Mouse (Mus musculus) stomach, embryonic 15.5 days (tissue): ENCODE measurements around the gene Frmd4b. TPM values are rescaled to one million over a fixed set of nuclear protein-coding genes. Genes with fewer than 3 reads are reported as not detected.
"Not testable (repeated sequence)": the region's sequence is repeated elsewhere in the genome, so short reads cannot be mapped to it uniquely, and the experiment has no call there.

Source experiments
- ATAC-seq: fragments of 200-750 bp; cut with Nextera tagmentation; 2 replicates; pipeline ENCODE4 v1.8.0; 2017; ENCODE audit warnings: low read depth, moderate number of reproducible peaks, moderate TSS enrichment; ENCODE audit not compliant: insufficient read depth, low FRiP score
- H3K27ac ChIP-seq: fragments of 300-500 bp; sonication (generic); 2 replicates; pipeline ENCODE4 v1.5.1; 2015; ENCODE audit warnings: mild to moderate bottlenecking, inconsistent platforms
- H3K27me3 ChIP-seq: fragments of 300-500 bp; sonication (generic); replicated peaks from 2 replicates; pipeline ENCODE4 v1.6.1; 2015; ENCODE audit warnings: inconsistent platforms
- H3K36me3 ChIP-seq: fragments of 300-500 bp; sonication (generic); 2 replicates; pipeline ENCODE4 v1.6.1; 2015; ENCODE audit warnings: inconsistent platforms
- H3K4me1 ChIP-seq: fragments of 300-500 bp; sonication (generic); 2 replicates; pipeline ENCODE4 v1.6.1; 2015; ENCODE audit warnings: inconsistent platforms
- H3K4me2 ChIP-seq: fragments of 300-500 bp; sonication (generic); 2 replicates; pipeline ENCODE4 v1.6.1; 2015; ENCODE audit warnings: mild to moderate bottlenecking, inconsistent platforms
- H3K4me3 ChIP-seq: fragments of 300-500 bp; sonication (generic); replicated peaks from 2 replicates; pipeline ENCODE4 v1.5.1; 2015; ENCODE audit warnings: inconsistent platforms
- H3K9ac ChIP-seq: fragments of 300-500 bp; sonication (generic); 2 replicates; pipeline ENCODE4 v1.6.1; 2015; ENCODE audit warnings: inconsistent platforms
- H3K9me3 ChIP-seq: fragments of 300-500 bp; sonication (generic); 2 replicates; pipeline ENCODE4 v1.6.1; 2016; ENCODE audit warnings: inconsistent platforms
- WGBS: fragments of 180-500 bp; shearing (Covaris S2); methylation state at CpG from one replicate; pipeline ENCODE4 v1.1.7; 2015; 5-methylcytosine and 5-hydroxymethylcytosine counted together
- polyA plus RNA-seq: library from polyadenylated mRNA; unstranded; fragments of >200 nt; fragmentation: Nextera tagmentation; extraction: Ambion mirVana; gene quantifications from 2 replicates; pipeline ENCODE4 v1.2.1, GENCODE M21; 2015

Frmd4b gene
- polyA plus RNA-seq, 1 experiment from 2014 or later = 14.6 TPM

- ATAC-seq = no peak
- Histone ChIP-seq H3K27me3 (no peaks in the 10 kb centered on the region), H3K9ac (no peak overlapping the region), H3K4me1 (peaks cover 11% of the 10 kb centered on the region), H3K4me3 (no peak overlapping the region), H3K27ac (no peak overlapping the region), H3K9me3 (no peaks in the 10 kb centered on the region), H3K4me2 (no peak overlapping the region), H3K36me3 (no peaks in the 10 kb centered on the region)
- WGBS = 47% methylated on average over 4 of the region's 4 CpGs
These were observed 341.6 kb downstream of the Frmd4b start for GRCm38 (mm10) chr6:97275760-97276159.

- H3K9ac ChIP-seq = no peak overlapping the region
- whole genome bisulfite sequencing = 74% methylated on average over 3 of the region's 3 CpGs
- H3K27me3 ChIP-seq = no peaks in the 10 kb centered on the region
- no peaks in the 10 kb centered on the region for H3K9me3 ChIP-seq
- no peaks in the 10 kb centered on the region for H3K36me3 ChIP-seq
- H3K4me1 ChIP-seq = peaks cover 5% of the 10 kb centered on the region; the same call in 1 of the 2 replicates
- no peak for ATAC-seq
- H3K27ac ChIP-seq = no peak overlapping the region
- H3K4me2 ChIP-seq = no peak overlapping the region
- H3K4me3 ChIP-seq = no peak overlapping the region
These were observed 343.6 kb downstream of the Frmd4b start for GRCm38 (mm10) chr6:97273777-97274176.

GRCm38 (mm10) chr6:97273058-97273710, 344.2 kb downstream of the Frmd4b start:
- ATAC-seq = no peak

GRCm38 (mm10) chr6:97272349-97272748, 345.0 kb downstream of the Frmd4b start:
- Histone ChIP-seq H3K27me3 (no peaks in the 10 kb centered on the region), H3K4me2 (no peak overlapping the region), H3K9me3 (no peaks in the 10 kb centered on the region), H3K4me1 (no peaks in the 10 kb centered on the region), H3K9ac (no peak overlapping the region), H3K36me3 (no peaks in the 10 kb centered on the region), H3K4me3 (no peak overlapping the region), H3K27ac (no peak overlapping the region)
- 74% methylated on average over 2 of the region's 2 CpGs for WGBS
- ATAC-seq = no peak

More at GRCm38 (mm10) chr6:97273058-97273710, 344.2 kb downstream of the Frmd4b start:
- H3K9ac ChIP-seq = no peak overlapping the region
- peaks cover 2% of the 10 kb centered on the region; the same call in 1 of the 2 replicates for H3K4me1 ChIP-seq
- no peaks in the 10 kb centered on the region for H3K27me3 ChIP-seq
- H3K4me2 ChIP-seq = no peak overlapping the region
- H3K4me3 ChIP-seq = no peak overlapping the region
- 60% methylated on average over 16 of the region's 16 CpGs for WGBS
- H3K27ac ChIP-seq = no peak overlapping the region
- no peaks in the 10 kb centered on the region for H3K36me3 ChIP-seq
- no peaks in the 10 kb centered on the region for H3K9me3 ChIP-seq

GRCm38 (mm10) chr6:97269596-97269995, 347.7 kb downstream of the Frmd4b start:
- Histone ChIP-seq H3K27me3 (no peaks in the 10 kb centered on the region), H3K4me1 (no peaks in the 10 kb centered on the region), H3K9ac (no peak overlapping the region), H3K4me3 (no peak overlapping the region), H3K36me3 (no peaks in the 10 kb centered on the region), H3K27ac (no peak overlapping the region), H3K4me2 (no peak overlapping the region), H3K9me3 (no peaks in the 10 kb centered on the region)
- ATAC-seq = no peak
- WGBS = 75% methylated on average over 11 of the region's 11 CpGs

- no peak overlapping the region for H3K4me2 ChIP-seq
- H3K4me1 ChIP-seq = no peaks in the 10 kb centered on the region
- H3K27me3 ChIP-seq = no peaks in the 10 kb centered on the region
- ATAC-seq = no peak
- H3K36me3 ChIP-seq = no peaks in the 10 kb centered on the region
- H3K27ac ChIP-seq = no peak overlapping the region
- no peak overlapping the region for H3K9ac ChIP-seq
- no peak overlapping the region for H3K4me3 ChIP-seq
- H3K9me3 ChIP-seq = no peaks in the 10 kb centered on the region
- WGBS = 75% methylated on average over 2 of the region's 2 CpGs
These were observed 350.2 kb downstream of the Frmd4b start for GRCm38 (mm10) chr6:97267132-97267531.

GRCm38 (mm10) chr6:97266661-97267060, 350.7 kb downstream of the Frmd4b start:
- Histone ChIP-seq H3K9me3 (no peaks in the 10 kb centered on the region), H3K4me2 (no peak overlapping the region), H3K4me1 (no peaks in the 10 kb centered on the region), H3K9ac (no peak overlapping the region), H3K27ac (no peak overlapping the region), H3K27me3 (no peaks in the 10 kb centered on the region), H3K36me3 (no peaks in the 10 kb centered on the region), H3K4me3 (no peak overlapping the region)
- 61% methylated on average over 4 of the region's 4 CpGs for WGBS
- ATAC-seq = no peak

- no peak for ATAC-seq
- no peaks in the 10 kb centered on the region for H3K9me3 ChIP-seq
- no peak overlapping the region for H3K9ac ChIP-seq
- H3K4me2 ChIP-seq = no peak overlapping the region
- WGBS = 66% methylated on average over 3 of the region's 3 CpGs
- no peak overlapping the region for H3K27ac ChIP-seq
- no peaks in the 10 kb centered on the region for H3K4me1 ChIP-seq
- H3K27me3 ChIP-seq = no peaks in the 10 kb centered on the region
- no peak overlapping the region for H3K4me3 ChIP-seq
- no peaks in the 10 kb centered on the region for H3K36me3 ChIP-seq
These were observed 351.6 kb downstream of the Frmd4b start for GRCm38 (mm10) chr6:97265705-97266104.

- Histone ChIP-seq H3K9me3 (no peaks in the 10 kb centered on the region), H3K4me2 (no peak overlapping the region), H3K36me3 (no peaks in the 10 kb centered on the region), H3K4me3 (no peak overlapping the region), H3K9ac (no peak overlapping the region), H3K27me3 (no peaks in the 10 kb centered on the region), H3K27ac (no peak overlapping the region), H3K4me1 (no peaks in the 10 kb centered on the region)
- 63% methylated on average over 8 of the region's 8 CpGs for WGBS
- no peak for ATAC-seq
These were observed 352.1 kb downstream of the Frmd4b start for GRCm38 (mm10) chr6:97265240-97265639.

- not testable (repeated sequence) for H3K36me3 ChIP-seq, H3K4me3 ChIP-seq, ATAC-seq, H3K27ac ChIP-seq, H3K9ac ChIP-seq, H3K9me3 ChIP-seq, H3K4me2 ChIP-seq, H3K27me3 ChIP-seq, H3K4me1 ChIP-seq
These were observed 353.6 kb downstream of the Frmd4b start for GRCm38 (mm10) chr6:97263750-97264149.

- H3K9me3 ChIP-seq = no peaks in the 10 kb centered on the region
- H3K4me1 ChIP-seq = no peaks in the 10 kb centered on the region
- H3K4me2 ChIP-seq = no peak overlapping the region
- no peaks in the 10 kb centered on the region for H3K27me3 ChIP-seq
- H3K4me3 ChIP-seq = no peak overlapping the region
- no peak overlapping the region for H3K27ac ChIP-seq
- 66% methylated on average over 4 of the region's 4 CpGs for WGBS
- H3K36me3 ChIP-seq = no peaks in the 10 kb centered on the region
- no peak overlapping the region for H3K9ac ChIP-seq
- ATAC-seq = no peak
These were observed 355.1 kb downstream of the Frmd4b start for GRCm38 (mm10) chr6:97262229-97262628.

- H3K4me2 ChIP-seq, H3K9me3 ChIP-seq, H3K9ac ChIP-seq, H3K4me3 ChIP-seq, H3K27me3 ChIP-seq, H3K36me3 ChIP-seq, H3K4me1 ChIP-seq, ATAC-seq, H3K27ac ChIP-seq: not testable (repeated sequence)
- WGBS = 84% methylated on average over 2 of the region's 2 CpGs
These were observed 357.4 kb downstream of the Frmd4b start for GRCm38 (mm10) chr6:97259926-97260325.

GRCm38 (mm10) chr6:97258489-97258888, 358.9 kb downstream of the Frmd4b start:
- Histone ChIP-seq H3K4me2 (no peak overlapping the region), H3K4me1 (no peaks in the 10 kb centered on the region), H3K9ac (no peak overlapping the region), H3K9me3 (no peaks in the 10 kb centered on the region), H3K36me3 (no peaks in the 10 kb centered on the region), H3K4me3 (no peak overlapping the region), H3K27ac (no peak overlapping the region), H3K27me3 (no peaks in the 10 kb centered on the region)
- no peak for ATAC-seq
- WGBS = 81% methylated on average over 1 of the region's 1 CpGs
